Mouse (Mus musculus): ENCODE data around the gene Sec1. TPM values are rescaled to one million over a fixed set of nuclear protein-coding genes. Genes with fewer than 3 reads are reported as not detected.
A peak's percentile ranks its signal among the peaks of the same experiment; 100 is the strongest.

The Sec1 gene
- polyA plus RNA-seq, 1 experiment from 2014 or later, result 0.13 TPM

GRCm38 (mm10) chr7:45707375-45707967 lies 13.3 kb upstream of the Sec1 start:
- Histone ChIP-seq H3K4me2 (ENCODE audit: low read length) (peak overlapping the region; percentile 93), H3K4me1 (replicated peaks; ENCODE audit: insufficient read depth, low read length) (peaks cover 18% of the 10 kb centered on the region), H3K9ac (ENCODE audit: low read depth, low read length) (peak overlapping the region; percentile 87; the same call in 1 of the 2 replicates), H3K27me3 (ENCODE audit: insufficient read depth, low read length) (no peaks in the 10 kb centered on the region), H3K4me3 (replicated peaks; ENCODE audit: low read depth, low read length) (peak overlapping the region; percentile 63), H3K9me3 (replicated peaks; ENCODE audit: low read length) (no peaks in the 10 kb centered on the region), H3K36me3 (ENCODE audit: insufficient read depth, low read length) (peaks cover 27% of the 10 kb centered on the region), H3K27ac (peak overlapping the region; percentile 85)
- no peak for TF ChIP-seq CTCF (IDR thresholded peaks at IDR 0.05; ENCODE audit: low read depth)
- WGBS, result under 1% methylated on average over 27 of the region's 27 CpGs
- ATAC-seq (replicated peaks; ENCODE audit: low FRiP score, low read depth) (peak; percentile 33), DNase-seq (ENCODE audit: low spot score) (peak; percentile 94)

GRCm38 (mm10) chr7:45706721-45707241 lies 12.6 kb upstream of the Sec1 start:
- Histone ChIP-seq H3K27ac (peak overlapping the region; percentile 85), H3K9ac (ENCODE audit: low read depth, low read length) (peak overlapping the region; percentile 87), H3K36me3 (ENCODE audit: insufficient read depth, low read length) (peaks cover 20% of the 10 kb centered on the region), H3K4me1 (replicated peaks; ENCODE audit: insufficient read depth, low read length) (peaks cover 18% of the 10 kb centered on the region), H3K27me3 (ENCODE audit: insufficient read depth, low read length) (no peaks in the 10 kb centered on the region), H3K4me3 (replicated peaks; ENCODE audit: low read depth, low read length) (peak overlapping the region; percentile 63), H3K4me2 (ENCODE audit: low read length) (peak overlapping the region; percentile 93), H3K9me3 (replicated peaks; ENCODE audit: low read length) (no peaks in the 10 kb centered on the region)
- ATAC-seq (replicated peaks; ENCODE audit: low FRiP score, low read depth) (peak; percentile 9; the same call in 1 of the 2 replicates), DNase-seq (ENCODE audit: low spot score) (peak; percentile 86)
- peak; percentile 8; the same call in 1 of the 2 replicates for TF ChIP-seq CTCF (IDR thresholded peaks at IDR 0.05; ENCODE audit: low read depth)
- 1% methylated on average over 42 of the region's 45 CpGs for WGBS

- Histone ChIP-seq H3K9me3 (replicated peaks; ENCODE audit: low read length) (no peaks in the 10 kb centered on the region), H3K27me3 (ENCODE audit: insufficient read depth, low read length) (no peaks in the 10 kb centered on the region), H3K36me3 (ENCODE audit: insufficient read depth, low read length) (peaks cover 11% of the 10 kb centered on the region), H3K4me1 (replicated peaks; ENCODE audit: insufficient read depth, low read length) (peaks cover 18% of the 10 kb centered on the region), H3K27ac (peak overlapping the region; percentile 85), H3K4me2 (ENCODE audit: low read length) (peak overlapping the region; percentile 93), H3K9ac (ENCODE audit: low read depth, low read length) (peak overlapping the region; percentile 87), H3K4me3 (replicated peaks; ENCODE audit: low read depth, low read length) (peak overlapping the region; percentile 63)
- 3% methylated on average over 7 of the region's 7 CpGs for WGBS
- ATAC-seq (replicated peaks; ENCODE audit: low FRiP score, low read depth) (no peak), DNase-seq (ENCODE audit: low spot score) (peak; percentile 82)
- TF ChIP-seq CTCF (IDR thresholded peaks at IDR 0.05; ENCODE audit: low read depth), result no peak
These were observed 11.7 kb upstream of the Sec1 start for GRCm38 (mm10) chr7:45705873-45706281.

GRCm38 (mm10) chr7:45705443-45705864 lies 11.3 kb upstream of the Sec1 start:
- H3K4me1 ChIP-seq (replicated peaks; ENCODE audit: insufficient read depth, low read length), result peaks cover 20% of the 10 kb centered on the region
- peak overlapping the region; percentile 85 for H3K27ac ChIP-seq
- H3K9me3 ChIP-seq (replicated peaks; ENCODE audit: low read length), result no peaks in the 10 kb centered on the region
- no peak for DNase-seq (ENCODE audit: low spot score)
- no peak for ATAC-seq (replicated peaks; ENCODE audit: low FRiP score, low read depth)
- WGBS, result 1% methylated on average over 21 of the region's 21 CpGs
- peak overlapping the region; percentile 87 for H3K9ac ChIP-seq (ENCODE audit: low read depth, low read length)
- H3K36me3 ChIP-seq (ENCODE audit: insufficient read depth, low read length), result 0 out of 2 replicates have a peak, but pooled peaks cover 8% of the 10 kb centered on the region
- peak overlapping the region; percentile 93 for H3K4me2 ChIP-seq (ENCODE audit: low read length)
- peaks cover 1% of the 10 kb centered on the region; the same call in 1 of the 2 replicates for H3K27me3 ChIP-seq (ENCODE audit: insufficient read depth, low read length)
- peak overlapping the region; percentile 63 for H3K4me3 ChIP-seq (replicated peaks; ENCODE audit: low read depth, low read length)
- TF ChIP-seq CTCF (IDR thresholded peaks at IDR 0.05; ENCODE audit: low read depth), result no peak

GRCm38 (mm10) chr7:45704730-45705442 lies 10.7 kb upstream of the Sec1 start, which contains the start of gene Dbp:
Gene Dbp (plus strand): TSS chr7:45705088.
- 0 out of 2 replicates have a peak, but pooled peaks cover 3% of the 10 kb centered on the region for H3K36me3 ChIP-seq (ENCODE audit: insufficient read depth, low read length)
- H3K4me3 ChIP-seq (replicated peaks; ENCODE audit: low read depth, low read length), result peak within 1 kb of the TSS; percentile 63
- under 1% methylated on average over 36 of the region's 36 CpGs for WGBS
- peak; percentile 78 for ATAC-seq (replicated peaks; ENCODE audit: low FRiP score, low read depth)
- H3K27ac ChIP-seq, result peak within 1 kb of the TSS; percentile 85
- H3K9ac ChIP-seq (ENCODE audit: low read depth, low read length), result peak within 1 kb of the TSS; percentile 87
- peak; percentile 16; the same call in 1 of the 2 replicates for TF ChIP-seq CTCF (IDR thresholded peaks at IDR 0.05; ENCODE audit: low read depth)
- peak within 1 kb of the TSS; percentile 93 for H3K4me2 ChIP-seq (ENCODE audit: low read length)
- DNase-seq (ENCODE audit: low spot score), result peak; percentile 99
- peaks cover 6% of the 10 kb centered on the region; the same call in 1 of the 2 replicates for H3K27me3 ChIP-seq (ENCODE audit: insufficient read depth, low read length)
- peaks cover 25% of the 10 kb centered on the region for H3K4me1 ChIP-seq (replicated peaks; ENCODE audit: insufficient read depth, low read length)
- no peaks in the 10 kb centered on the region for H3K9me3 ChIP-seq (replicated peaks; ENCODE audit: low read length)

GRCm38 (mm10) chr7:45704046-45704559 lies 9.9 kb upstream of the Sec1 start:
- ATAC-seq (replicated peaks; ENCODE audit: low FRiP score, low read depth), result peak; percentile 40
- peaks cover 11% of the 10 kb centered on the region; the same call in 1 of the 2 replicates for H3K27me3 ChIP-seq (ENCODE audit: insufficient read depth, low read length)
- TF ChIP-seq CTCF (IDR thresholded peaks at IDR 0.05; ENCODE audit: low read depth), result no peak
- H3K9me3 ChIP-seq (replicated peaks; ENCODE audit: low read length), result no peaks in the 10 kb centered on the region
- peak; percentile 94 for DNase-seq (ENCODE audit: low spot score)
- H3K9ac ChIP-seq (ENCODE audit: low read depth, low read length), result peak overlapping the region; percentile 53; the same call in 1 of the 2 replicates
- peaks cover 25% of the 10 kb centered on the region for H3K4me1 ChIP-seq (replicated peaks; ENCODE audit: insufficient read depth, low read length)
- H3K4me2 ChIP-seq (ENCODE audit: low read length), result peak overlapping the region; percentile 93
- peak overlapping the region; percentile 21 for H3K4me3 ChIP-seq (replicated peaks; ENCODE audit: low read depth, low read length)
- no peaks in the 10 kb centered on the region for H3K36me3 ChIP-seq (ENCODE audit: insufficient read depth, low read length)
- H3K27ac ChIP-seq, result peak overlapping the region; percentile 85
- under 1% methylated on average over 13 of the region's 13 CpGs for WGBS
